Mouse (Mus musculus) hindbrain, postnatal 0 days (tissue): ENCODE measurements around the gene Vars. TPM values are rescaled to one million over a fixed set of nuclear protein-coding genes. Genes with fewer than 3 reads are reported as not detected.
"Not testable (repeated sequence)": the region's sequence is repeated elsewhere in the genome, so short reads cannot be mapped to it uniquely, and the experiment has no call there.

Experiments
- ATAC-seq: fragments of 200-750 bp; cut with Nextera tagmentation; 2 replicates; pipeline ENCODE4 v1.8.0; 2017; ENCODE audit warnings: mild to moderate bottlenecking, moderate TSS enrichment, moderate library complexity
- DNase-seq: peaks from one replicate; pipeline ENCODE4 v3.0.0-alpha.2; 2015; ENCODE audit warnings: low spot score
- H3K27ac ChIP-seq: fragments of 300-500 bp; sonication (generic); 2 replicates; pipeline ENCODE4 v1.5.1; 2014; ENCODE audit warnings: mild to moderate bottlenecking
- H3K27me3 ChIP-seq: fragments of 300-500 bp; sonication (generic); 2 replicates; pipeline ENCODE4 v1.6.1; 2014; ENCODE audit warnings: low read length, mixed read lengths; ENCODE audit not compliant: insufficient read depth
- H3K36me3 ChIP-seq: fragments of 300-500 bp; sonication (generic); 2 replicates; pipeline ENCODE4 v1.6.1; 2014; ENCODE audit warnings: low read length, mixed read lengths; ENCODE audit not compliant: insufficient read depth
- H3K4me1 ChIP-seq: fragments of 300-500 bp; sonication (generic); 2 replicates; pipeline ENCODE4 v1.6.1; 2014; ENCODE audit warnings: antibody characterized with exemption, low read length, mixed read lengths; ENCODE audit not compliant: insufficient read depth
- H3K4me2 ChIP-seq: fragments of 300-500 bp; sonication (generic); 2 replicates; pipeline ENCODE4 v1.6.1; 2014; ENCODE audit warnings: low read depth, mild to moderate bottlenecking, low read length, moderate library complexity, mixed read lengths
- H3K4me3 ChIP-seq: fragments of 300-500 bp; sonication (generic); 2 replicates; pipeline ENCODE4 v1.5.1; 2014; ENCODE audit warnings: low read length
- H3K9ac ChIP-seq: fragments of 300-500 bp; sonication (generic); replicated peaks from 2 replicates; pipeline ENCODE4 v1.6.1; 2014; ENCODE audit warnings: mild to moderate bottlenecking, low read length, moderate library complexity, mixed read lengths
- H3K9me3 ChIP-seq: fragments of 300-500 bp; sonication (generic); 2 replicates; pipeline ENCODE4 v1.6.1; 2016; ENCODE audit warnings: low read length, mixed read lengths
- CTCF ChIP-seq: IDR thresholded peaks from 2 replicates; pipeline ENCODE4 v1.5.1; 2016; ENCODE audit warnings: antibody characterized with exemption, control low read depth, low read depth
- WGBS: fragments of 180-500 bp; shearing (Covaris S2); extraction: QIAGEN DNeasy Blood & Tissue Kit; methylation state at CpG from one replicate; pipeline ENCODE4 v1.1.7; 2014; 5-methylcytosine and 5-hydroxymethylcytosine counted together
- polyA plus RNA-seq: library from polyadenylated mRNA; unstranded; fragments of >200 nt; fragmentation: Nextera tagmentation; extraction: Ambion mirVana; gene quantifications from 2 replicates; pipeline ENCODE4 v1.2.1, GENCODE M21; 2015
- total RNA-seq: library from RNA; depleted of rRNA; stranded (reverse); fragments of >200 nt; gene quantifications from 2 replicates; pipeline ENCODE4 v1.2.3, GENCODE M21; 2014

The Vars gene
- total and polyA plus RNA-seq, 2 experiments from 2014 or later, result 41.7 to 128 TPM

DNA sequence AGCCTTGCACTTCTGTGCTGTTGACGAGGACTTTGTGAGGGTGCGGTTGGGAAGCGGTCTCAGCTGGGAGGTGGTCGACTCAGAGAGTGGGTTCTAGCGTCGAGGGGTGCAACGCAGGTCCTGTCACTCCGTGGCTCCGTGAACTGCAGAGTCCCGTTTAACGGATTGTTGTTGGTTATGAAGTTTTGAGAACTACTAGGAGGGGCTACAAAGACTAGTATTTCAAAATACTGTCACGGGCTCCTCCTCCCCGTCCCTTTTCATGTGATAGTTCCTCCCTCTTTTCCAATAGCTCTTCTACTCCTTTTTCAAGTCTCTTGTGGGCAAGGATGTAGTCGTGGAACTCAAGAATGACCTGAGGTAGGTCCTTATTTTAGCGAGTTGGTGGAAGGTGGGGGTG, 18.5 kb upstream of the Vars start:
- Histone ChIP-seq H3K9ac (peak overlapping the region; percentile 79), H3K9me3 (no peaks in the 10 kb centered on the region), H3K27me3 (no peaks in the 10 kb centered on the region), H3K4me2 (peak overlapping the region; percentile 78), H3K4me1 (peaks cover 7% of the 10 kb centered on the region), H3K4me3 (peak overlapping the region; percentile 79), H3K36me3 (peaks cover 16% of the 10 kb centered on the region; the same call in 1 of the 2 replicates), H3K27ac (peak overlapping the region; percentile 94; the same call in 1 of the 2 replicates)
- no peak for TF ChIP-seq CTCF
- DNase-seq (no peak), ATAC-seq (no peak)
- WGBS, result under 1% methylated on average over 15 of the region's 15 CpGs

DNA sequence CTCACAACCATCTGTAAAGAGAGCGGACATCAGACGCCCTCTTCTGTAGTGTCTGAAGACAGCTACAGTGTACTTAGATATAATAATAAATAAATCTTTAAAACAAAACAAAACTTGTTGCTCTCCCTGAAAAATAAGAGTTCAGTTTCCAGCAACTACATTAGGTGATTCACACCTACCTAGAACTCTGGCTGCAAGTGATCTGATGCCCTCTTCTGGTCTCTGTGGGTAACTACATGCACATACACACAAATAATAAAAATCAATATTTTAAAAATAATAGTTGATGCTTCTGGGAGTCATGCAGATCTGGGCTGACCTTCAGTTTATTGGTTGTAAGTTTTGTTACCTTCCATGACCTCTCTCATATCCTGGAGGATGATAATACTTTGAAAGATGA, 16.6 kb upstream of the Vars start:
- Histone ChIP-seq H3K4me3 (no peak overlapping the region), H3K4me2 (no peak overlapping the region), H3K27me3 (no peaks in the 10 kb centered on the region), H3K9me3 (no peaks in the 10 kb centered on the region), H3K4me1 (peaks cover 7% of the 10 kb centered on the region), H3K9ac (no peak overlapping the region), H3K27ac (no peak overlapping the region), H3K36me3 (peaks cover 16% of the 10 kb centered on the region; the same call in 1 of the 2 replicates)
- WGBS, result 71% methylated on average over 2 of the region's 2 CpGs
- ATAC-seq (no peak), DNase-seq (peak; percentile 56)
- TF ChIP-seq CTCF, result peak; percentile 75

DNA sequence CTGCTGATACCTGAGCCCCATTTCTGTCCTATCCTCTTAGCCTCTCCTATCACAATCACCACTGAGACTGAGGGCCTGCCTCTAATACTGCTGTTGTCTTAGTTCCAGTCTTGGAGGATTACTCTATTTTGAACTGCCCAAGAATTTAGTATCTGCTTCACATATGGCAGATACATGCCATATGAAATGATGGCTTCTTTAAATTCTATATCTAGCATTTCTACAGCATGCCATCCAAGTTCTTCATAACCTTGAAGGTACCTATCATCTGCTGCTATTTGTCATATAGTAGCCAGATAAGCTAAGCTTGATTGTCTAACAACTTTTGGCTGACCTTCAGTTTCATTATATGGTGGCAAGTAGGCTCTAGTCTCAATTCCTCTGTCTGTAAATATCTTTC, 6.0 kb upstream of the Vars start:
- no peak for DNase-seq
- no peak for TF ChIP-seq CTCF
- no peaks in the 10 kb centered on the region for H3K4me1 ChIP-seq
- no peaks in the 10 kb centered on the region for H3K9me3 ChIP-seq
- H3K4me3 ChIP-seq, result no peak overlapping the region
- H3K27me3 ChIP-seq, result no peaks in the 10 kb centered on the region
- 0 out of 2 replicates have a peak, but pooled peaks cover 3% of the 10 kb centered on the region for H3K36me3 ChIP-seq
- H3K27ac ChIP-seq, result no peak overlapping the region
- H3K4me2 ChIP-seq, result no peak overlapping the region
- ATAC-seq, result no peak
- H3K9ac ChIP-seq, result no peak overlapping the region

DNA sequence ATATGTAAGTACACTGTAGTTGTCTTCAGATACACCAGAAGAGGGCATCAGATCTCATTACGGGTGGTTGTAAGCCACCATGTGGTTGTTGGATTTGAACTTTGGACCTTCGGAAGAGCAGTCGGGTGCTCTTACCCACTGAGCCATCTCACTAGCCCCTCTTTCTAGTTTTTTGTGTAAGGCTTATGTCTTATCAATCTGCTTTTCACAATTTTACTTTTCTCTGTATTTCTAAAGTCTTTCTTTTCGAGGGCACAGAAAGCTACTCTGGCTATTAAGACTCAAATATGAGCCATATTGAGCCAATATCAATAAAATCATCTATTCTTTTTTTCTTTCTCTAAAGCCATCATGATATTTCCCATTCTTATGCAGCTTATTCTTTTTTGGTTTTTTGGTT, 5.6 kb upstream of the Vars start:
- ATAC-seq, result not testable (repeated sequence)

DNA sequence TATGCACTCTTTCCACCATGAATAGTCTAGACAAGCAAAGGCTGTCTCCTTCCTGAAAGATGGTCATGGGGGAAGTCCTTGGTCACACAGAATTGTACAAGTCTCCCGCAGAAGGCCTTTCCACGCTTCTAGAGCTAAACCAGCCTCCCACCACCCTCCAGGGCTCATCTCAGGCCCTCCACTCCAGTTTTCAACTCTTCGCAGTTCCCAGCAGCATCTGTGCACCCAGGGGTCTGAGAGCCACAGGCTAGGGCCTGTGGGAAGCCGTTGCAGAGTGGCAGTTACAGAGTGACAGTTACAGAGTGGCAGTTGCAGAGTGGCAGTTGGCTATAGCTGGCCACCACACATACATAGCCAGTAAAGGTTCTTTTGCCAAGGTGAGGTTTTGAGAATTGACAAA, 4.9 kb upstream of the Vars start:
- not testable (repeated sequence) for H3K36me3 ChIP-seq, H3K4me1 ChIP-seq, H3K9ac ChIP-seq, H3K9me3 ChIP-seq, H3K27ac ChIP-seq, H3K4me3 ChIP-seq, DNase-seq, ATAC-seq, H3K4me2 ChIP-seq, H3K27me3 ChIP-seq
- WGBS, result 96% methylated on average over 4 of the region's 4 CpGs

More for the DNA sequence above, 5.6 kb upstream of the Vars start:
- 90% methylated on average over 4 of the region's 4 CpGs for WGBS
- H3K4me3 ChIP-seq, H3K4me1 ChIP-seq, H3K9me3 ChIP-seq, H3K4me2 ChIP-seq, H3K27me3 ChIP-seq, DNase-seq, H3K36me3 ChIP-seq, H3K9ac ChIP-seq, H3K27ac ChIP-seq: not testable (repeated sequence)

DNA sequence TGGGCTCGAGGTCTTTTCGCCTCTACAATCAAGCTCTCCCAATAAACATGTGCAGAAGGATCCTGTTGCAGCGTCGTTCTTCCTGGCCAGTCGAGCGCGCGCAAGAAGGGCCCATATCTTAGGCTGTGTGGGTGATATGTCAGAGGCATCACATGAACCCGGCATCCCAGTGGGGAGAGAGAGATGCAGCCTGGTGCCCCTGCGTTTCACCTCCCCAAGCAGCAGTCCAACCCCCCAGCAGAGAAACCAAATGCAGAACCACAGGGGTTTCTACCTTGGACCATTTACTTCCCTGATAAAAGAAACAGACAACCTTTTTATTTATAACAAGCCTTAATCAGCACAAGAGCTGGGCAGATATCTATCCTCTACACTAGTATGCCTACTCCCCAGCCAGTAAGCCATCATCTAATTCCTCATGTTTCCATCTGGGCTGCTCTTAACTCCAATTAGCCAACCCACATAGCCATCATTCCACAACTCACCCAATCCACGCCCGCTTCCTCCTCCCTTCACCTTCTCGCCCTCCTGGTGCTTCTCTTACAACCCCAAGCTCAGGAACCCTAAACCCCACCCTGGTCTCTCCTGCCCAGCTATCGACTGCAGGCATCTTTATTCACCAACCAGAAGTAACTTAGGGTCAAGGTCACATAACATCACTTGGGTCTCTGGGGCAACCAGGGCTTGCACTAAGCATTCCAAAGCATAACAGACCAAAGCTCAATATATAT, 4.2 kb upstream of the Vars start:
- Histone ChIP-seq H3K4me3 (no peak overlapping the region), H3K36me3 (no peaks in the 10 kb centered on the region), H3K27me3 (no peaks in the 10 kb centered on the region), H3K9me3 (no peaks in the 10 kb centered on the region), H3K4me2 (no peak overlapping the region), H3K27ac (no peak overlapping the region), H3K9ac (no peak overlapping the region), H3K4me1 (no peaks in the 10 kb centered on the region)
- 83% methylated on average over 12 of the region's 14 CpGs for WGBS
- DNase-seq, result no peak
- no peak for ATAC-seq
- TF ChIP-seq CTCF, result no peak

DNA sequence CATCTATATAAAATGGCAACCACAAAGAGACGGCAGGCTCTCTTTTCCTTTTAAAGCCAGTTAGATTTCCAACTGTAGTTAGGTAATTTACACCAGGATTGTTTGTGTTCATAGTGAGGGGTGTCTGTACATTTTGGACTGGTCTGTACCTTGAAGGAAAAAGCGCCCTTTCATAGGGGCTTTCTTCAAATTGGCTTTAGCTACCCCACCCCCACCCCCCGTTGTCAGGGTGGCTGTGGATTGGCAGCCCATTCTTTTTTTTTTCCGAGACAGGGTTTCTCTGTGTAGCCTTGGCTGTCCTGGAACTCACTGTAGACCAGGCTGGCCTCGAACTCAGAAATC, 3.7 kb upstream of the Vars start:
- Histone ChIP-seq H3K27me3 (no peaks in the 10 kb centered on the region), H3K27ac (no peak overlapping the region), H3K36me3 (no peaks in the 10 kb centered on the region), H3K9me3 (no peaks in the 10 kb centered on the region), H3K4me2 (no peak overlapping the region), H3K4me1 (no peaks in the 10 kb centered on the region), H3K4me3 (no peak overlapping the region), H3K9ac (no peak overlapping the region)
- ATAC-seq (no peak), DNase-seq (no peak)
- 78% methylated on average over 5 of the region's 5 CpGs for WGBS
- TF ChIP-seq CTCF, result no peak
